In the genomic region with DNA sequence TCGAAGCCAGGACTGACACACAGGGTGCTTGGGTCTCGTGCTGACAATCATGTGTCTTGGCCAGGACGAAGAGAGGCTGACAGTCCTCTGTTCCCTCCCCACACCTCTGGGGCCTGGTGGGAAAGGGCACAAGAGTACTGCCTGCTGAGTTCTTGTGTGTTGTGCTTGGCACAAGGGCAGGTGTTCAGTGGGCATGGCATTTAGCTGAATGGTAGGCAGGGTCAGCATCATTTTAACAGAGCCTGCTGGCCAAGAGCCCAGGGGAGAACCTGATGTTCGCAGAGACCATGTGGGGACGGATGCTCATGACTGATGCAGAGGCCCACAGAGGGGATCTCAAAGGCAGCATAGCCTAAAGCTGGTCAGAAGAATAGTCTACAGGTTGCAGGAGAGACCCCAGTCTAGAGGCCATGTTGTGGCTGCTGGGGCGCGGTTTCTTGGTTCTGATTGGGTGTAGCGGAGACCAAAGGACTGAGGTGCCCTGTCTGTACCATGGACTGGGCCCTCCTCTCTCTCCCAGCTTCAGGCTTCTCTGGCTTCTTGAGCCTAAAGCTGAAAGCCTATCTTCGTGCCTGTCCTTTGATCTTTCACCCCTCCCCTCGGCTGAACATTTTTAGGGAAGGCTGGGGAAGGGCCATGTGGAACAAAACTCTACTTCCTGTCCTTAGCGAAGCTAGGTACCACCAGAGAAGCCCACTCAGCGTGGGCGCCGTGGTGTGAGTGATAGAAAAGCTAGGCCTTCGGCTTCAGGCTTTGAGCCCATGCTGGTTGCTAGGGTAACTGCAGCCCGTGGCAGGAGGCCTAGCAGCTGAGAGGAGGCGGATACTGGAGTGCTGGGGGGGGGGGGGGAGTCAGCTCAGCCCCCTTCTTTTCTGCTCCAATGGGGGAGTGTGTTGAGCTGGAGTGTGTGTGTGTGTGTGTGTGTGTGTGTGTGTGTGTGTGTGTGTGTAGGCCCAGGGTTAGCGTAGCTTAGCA, we compare ENCODE assay signal across 10 mouse cellular contexts.
DNase-seq lines count a peak whose midpoint lies in the region; ATAC-seq and TF ChIP-seq lines count a peak whose summit lies in the region.
"Had no signal": no experiment of that assay in that cellular context is flagged by ENCODE, and none has a peak within 500 bp of the region (broad histone marks: within the 10 kb centered on the region; RNA-seq: fewer than 3 reads in every experiment).

No protein-coding gene starts in this region.

- TF ChIP-seq CTCF in brain, embryonic 14.5 days (IDR thresholded peaks at IDR 0.05; ENCODE audit: borderline replicate concordance, extremely low read depth, insufficient read depth, insufficient read length) = no peak

- peak; percentile 82 for ATAC-seq in frontal cortex, adult (ENCODE audit: low TSS enrichment)
- peak; percentile 83 for ATAC-seq in midbrain, embryonic 12.5 days (ENCODE audit: low FRiP score, low read depth)

- intact Hi-C loops in gastrocnemius, postnatal 14 days (cut with DNase I; ENCODE audit: low total_unique reads) = no loop called here

- H3K4me1 ChIP-seq in midbrain, embryonic 12.5 days = peaks cover 30% of the 10 kb centered on the region

- 35% methylated on average over 18 of the region's 18 CpGs for WGBS in midbrain, embryonic 12.5 days

- no peaks in the 10 kb centered on the region for H3K9me3 ChIP-seq in midbrain, embryonic 12.5 days

- no peak overlapping the region; the same call in 1 of the 2 replicates for H3K9ac ChIP-seq in midbrain, embryonic 12.5 days (replicated peaks)

- peak; percentile 58 for DNase-seq in gastrocnemius, postnatal 14 days
- DNase-seq in gastrocnemius, adult 18-20 months (ENCODE audit: low spot score) = no peak
- peak; percentile 96 for DNase-seq in brain, embryonic 14.5 days (ENCODE audit: low read depth)
- DNase-seq in kidney, postnatal 4 days = peak; percentile 62 to 74
- no peak for DNase-seq in urinary bladder, adult 2 months (ENCODE audit: low spot score)
- no peak for DNase-seq in adrenal gland, postnatal 36 days

- H3K27me3 ChIP-seq in midbrain, embryonic 12.5 days = no peaks in the 10 kb centered on the region
- H3K27me3 ChIP-seq: CH12.LX had no signal

- H3K36me3 ChIP-seq in midbrain, embryonic 12.5 days = no peaks in the 10 kb centered on the region

- peak overlapping the region; percentile 79 for H3K27ac ChIP-seq in midbrain, embryonic 12.5 days (replicated peaks)

- TF ChIP-seq POLR2A in brain, embryonic 14.5 days (IDR thresholded peaks at IDR 0.05; ENCODE audit: borderline replicate concordance, extremely low read depth, insufficient read depth, insufficient read length, poor library complexity, severe bottlenecking) = no peak

- H3K4me2 ChIP-seq in midbrain, embryonic 12.5 days (replicated peaks) = 0 out of 2 replicates have a peak overlapping the region, but pooled peaks have one; percentile 7

- H3K4me3 ChIP-seq in midbrain, embryonic 12.5 days = no peak overlapping the region
- H3K4me3 ChIP-seq: erythroblast, embryonic 14.5 days had no signal

Comparison
In these comparisons a context has a peak if more than half of its experiments do, and no peak if none do; other contexts are left out.
1. DNase-seq: peak in gastrocnemius, postnatal 14 days (single experiment), brain, embryonic 14.5 days (single experiment) and kidney, postnatal 4 days (2 of 2); none in gastrocnemius, adult 18-20 months (single experiment), urinary bladder, adult 2 months (single experiment) and adrenal gland, postnatal 36 days (0 of 2).